Mouse (Mus musculus) frontal cortex, adult (tissue): ENCODE results near the gene Paics.
A peak's percentile ranks its signal among the peaks of the same experiment; 100 is the strongest.
"Not testable (repeated sequence)": the region's sequence is repeated elsewhere in the genome, so short reads cannot be mapped to it uniquely, and the experiment has no call there.

ENCODE experiments used
- ATAC-seq: cut with Nextera tagmentation; 2 replicates; pipeline ENCODE4 v1.9.2; 2017; ENCODE audit warnings: mild to moderate bottlenecking, moderate library complexity, mixed read lengths; ENCODE audit not compliant: low TSS enrichment

Paics gene

DNA sequence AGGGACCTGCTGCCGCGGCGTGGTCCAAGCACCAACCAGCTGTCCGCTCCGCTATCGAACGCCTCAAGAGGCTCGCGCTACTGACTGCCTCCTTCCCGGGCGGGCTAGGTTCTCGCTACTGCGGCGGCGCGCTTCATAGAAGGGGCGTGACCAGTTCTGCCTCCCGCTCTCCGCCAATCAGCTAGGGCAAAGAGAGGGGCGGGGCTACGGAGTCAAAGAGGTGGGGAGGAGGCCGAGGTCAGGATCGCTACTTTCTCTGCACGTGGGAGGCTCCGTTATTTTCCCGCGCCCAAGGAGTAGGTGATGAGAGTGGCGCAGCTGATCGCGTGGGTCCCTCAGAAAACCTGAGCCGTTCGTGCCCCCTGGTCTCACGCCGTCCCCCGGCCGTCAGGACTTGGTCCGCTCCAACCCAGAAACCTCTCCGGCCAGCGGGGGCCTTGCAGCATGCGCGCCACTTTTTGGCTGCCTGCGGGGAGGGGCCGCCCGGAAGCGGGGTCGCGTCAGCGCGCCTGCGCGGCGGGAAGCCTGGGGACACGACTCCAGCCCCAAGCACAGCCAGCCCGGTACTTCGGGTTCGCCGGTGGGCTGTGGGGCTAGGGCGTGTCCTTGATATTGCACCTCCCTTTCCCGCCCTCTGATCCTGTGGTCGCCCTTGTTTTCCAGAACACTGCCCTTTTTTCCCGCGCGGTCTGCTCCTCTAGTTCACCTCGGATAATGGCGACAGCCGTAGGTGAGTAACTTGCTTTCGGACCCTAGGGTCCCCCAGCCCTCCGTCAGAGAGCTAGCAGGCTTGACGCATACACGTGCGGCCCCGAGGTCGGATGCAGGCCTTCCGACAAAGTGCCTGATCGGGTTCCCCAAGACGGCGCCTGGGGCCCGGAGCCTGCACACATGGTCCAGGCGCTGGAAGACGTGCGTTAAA, at the start of gene Paics, which contains the start of gene Ppat:
Paics (plus strand) TSS at position 202 of the 922 bp plus-strand sequence.
Ppat (minus strand) TSS at position 473 of the 922 bp plus-strand sequence.
- ATAC-seq, result peak; percentile 90

DNA sequence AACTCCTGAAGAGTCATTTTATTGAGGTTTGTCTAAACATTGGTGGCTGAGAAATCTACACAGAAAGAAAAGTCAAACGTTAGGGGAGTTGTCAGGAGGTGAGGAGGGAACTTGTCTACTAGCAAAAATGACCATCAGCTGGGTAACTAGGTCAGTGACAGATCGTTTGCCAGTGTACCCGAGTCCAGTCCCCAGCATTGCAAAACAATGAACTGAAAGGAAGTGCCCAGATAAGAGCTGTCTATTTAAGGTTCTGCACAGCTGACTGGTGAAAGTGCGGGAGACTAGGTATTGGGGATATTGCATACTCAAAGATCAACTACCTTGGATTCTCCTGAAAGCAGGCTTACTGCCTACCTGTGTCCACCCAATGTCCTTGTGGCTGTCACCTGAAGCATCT, 49.0 kb upstream of the Paics start:
- no peak for ATAC-seq

- 0 out of 2 replicates have a peak, but pooled peaks have one; percentile 5 for ATAC-seq
Observed at GRCm38 (mm10) chr5:76904713-76905404, 46.2 kb upstream of the Paics start.

GRCm38 (mm10) chr5:76905405-76906154, 45.5 kb upstream of the Paics start, which contains the start of gene Aasdh:
Gene Aasdh, minus strand, starts transcription at chr5:76905514.
- ATAC-seq, result peak; percentile 93

- peak; percentile 7; the same call in 1 of the 2 replicates for ATAC-seq
Observed at GRCm38 (mm10) chr5:76906155-76906499, 45.0 kb upstream of the Paics start.

DNA sequence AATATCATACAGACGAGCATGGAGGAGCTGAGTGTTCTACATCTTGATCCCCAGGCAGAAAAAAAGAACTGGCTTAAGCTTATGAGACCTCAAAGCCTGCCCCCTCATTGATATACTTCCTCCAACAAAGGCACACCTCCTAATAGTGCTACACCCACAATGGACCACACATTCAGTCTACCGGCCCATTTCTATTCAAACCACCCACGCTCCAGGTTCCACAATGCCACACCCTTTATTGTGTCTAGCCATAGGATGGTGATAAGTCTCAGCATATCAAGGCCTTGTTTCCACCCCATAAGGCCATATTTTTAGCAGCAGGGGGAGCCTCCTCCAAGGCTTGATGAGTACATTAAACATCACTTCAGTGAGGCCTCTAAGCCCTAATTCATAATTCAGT, 40.3 kb upstream of the Paics start:
- ATAC-seq, result no peak

DNA sequence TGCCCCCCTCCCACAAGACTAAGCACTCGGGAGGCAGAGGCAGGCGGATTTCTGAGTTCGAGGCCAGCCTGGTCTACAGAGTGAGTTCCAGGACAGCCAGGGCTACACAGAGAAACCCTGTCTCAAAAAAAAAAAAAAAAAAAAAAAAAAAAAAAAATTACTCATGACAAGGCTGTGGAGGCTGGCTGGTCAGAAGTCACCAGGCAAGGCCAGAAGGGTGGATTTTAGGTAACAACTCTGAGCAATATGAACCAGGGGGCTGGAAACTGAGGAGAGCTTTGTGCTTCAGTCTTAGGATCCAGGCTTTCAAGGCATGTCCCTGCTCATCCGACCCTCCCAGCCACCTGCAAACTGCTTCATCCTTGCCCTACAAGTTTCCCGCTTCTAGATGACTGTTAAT, 38.6 kb upstream of the Paics start:
- ATAC-seq, result not testable (repeated sequence)

DNA sequence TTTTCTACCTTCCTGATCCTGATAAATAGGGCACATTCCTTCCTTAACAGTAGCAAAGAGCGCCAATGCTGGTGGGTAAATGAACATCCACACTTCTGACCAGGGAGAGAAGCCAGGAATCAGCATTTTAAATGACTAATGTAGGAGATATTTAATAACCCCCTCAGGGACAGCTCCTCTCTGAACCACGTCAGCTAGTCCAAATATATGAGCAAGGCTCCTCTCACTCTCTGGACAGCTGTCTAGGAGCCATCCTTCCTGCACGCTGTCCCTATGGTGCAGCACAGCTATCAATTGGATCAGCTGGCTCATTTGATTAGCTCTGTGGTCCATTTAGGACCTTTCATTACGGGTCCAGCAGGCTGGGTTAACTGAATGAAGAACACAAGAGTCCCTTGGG, 28.3 kb upstream of the Paics start:
- ATAC-seq, result no peak

DNA sequence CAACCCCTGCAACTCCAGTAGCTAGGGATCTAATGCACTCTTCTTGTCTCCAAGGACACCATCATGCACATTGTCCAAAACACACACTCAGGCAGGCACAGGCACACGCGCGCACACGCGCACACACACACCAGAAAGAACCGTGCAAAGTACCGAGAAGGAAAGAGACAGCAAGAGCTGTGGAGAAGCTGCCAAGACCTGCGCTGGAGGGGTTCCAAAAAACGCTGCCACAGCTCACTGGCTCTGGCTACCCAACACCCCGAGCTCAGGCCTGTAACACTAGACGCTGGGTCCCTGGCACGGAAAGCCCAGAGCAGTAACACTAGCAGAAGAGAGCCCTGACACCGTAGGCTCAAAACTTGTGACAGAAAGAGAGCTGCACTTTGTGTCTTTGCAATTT, 27.7 kb upstream of the Paics start:
- ATAC-seq, result peak; percentile 48

- ATAC-seq, result no peak
Observed at GRCm38 (mm10) chr5:76924296-76924695, 26.8 kb upstream of the Paics start.

DNA sequence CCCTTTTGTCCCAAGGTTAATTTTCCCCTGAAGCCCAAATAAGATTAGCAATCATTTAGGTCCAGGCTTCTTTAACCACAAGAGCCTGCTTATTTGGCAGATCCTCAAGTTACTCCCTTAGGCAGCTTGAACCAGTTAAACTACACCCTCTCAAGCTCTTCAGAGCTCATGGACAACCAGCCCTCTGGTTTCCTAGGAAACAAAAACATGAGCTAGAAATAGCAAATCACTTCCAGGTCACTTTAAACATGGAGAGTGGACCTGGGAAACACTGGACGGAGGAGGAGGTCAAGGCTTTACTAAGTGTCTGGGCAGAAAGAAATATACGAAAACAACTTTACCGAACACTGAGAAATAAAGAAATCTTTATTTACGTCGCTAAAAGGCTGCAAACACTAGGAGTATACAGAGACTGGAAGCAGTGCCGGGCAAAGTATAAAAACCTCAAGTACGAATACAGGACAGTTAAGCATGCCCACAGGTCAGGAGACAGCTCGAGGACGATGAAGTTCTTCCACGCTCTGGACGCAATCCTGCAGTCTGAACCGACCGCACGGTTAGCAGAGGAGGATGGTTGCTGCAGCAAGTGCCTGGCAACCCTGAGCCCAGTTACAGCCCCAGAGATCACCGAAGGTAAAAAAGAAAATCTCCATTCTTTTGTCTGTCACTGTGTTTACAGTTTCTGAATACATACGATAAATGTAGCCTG, 22.8 kb upstream of the Paics start:
- peak; percentile 81 for ATAC-seq

- peak; percentile 5; the same call in 1 of the 2 replicates for ATAC-seq
Observed at GRCm38 (mm10) chr5:76929180-76929877, 21.8 kb upstream of the Paics start.

DNA sequence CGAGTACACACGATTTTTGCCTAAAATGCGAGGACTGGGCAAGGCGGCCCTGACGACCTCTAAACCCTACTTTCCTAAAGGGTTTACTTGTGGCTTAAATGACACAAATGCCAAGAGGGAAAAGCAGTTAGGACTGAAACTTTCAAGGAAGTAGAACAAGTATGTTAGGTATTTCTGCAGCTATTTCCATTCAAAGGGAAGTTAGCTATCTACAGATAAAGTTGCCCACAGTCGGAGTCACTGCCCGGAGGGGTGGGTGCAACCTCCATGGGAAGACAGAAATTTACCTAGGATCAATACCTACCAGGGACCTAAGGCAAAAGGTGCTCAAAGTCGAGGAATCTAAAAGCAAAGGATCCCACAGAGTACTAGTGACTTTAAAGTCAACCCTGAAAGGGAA, 11.4 kb upstream of the Paics start:
- no peak for ATAC-seq

- no peak for ATAC-seq
Observed at GRCm38 (mm10) chr5:76941975-76942374, 9.1 kb upstream of the Paics start.

DNA sequence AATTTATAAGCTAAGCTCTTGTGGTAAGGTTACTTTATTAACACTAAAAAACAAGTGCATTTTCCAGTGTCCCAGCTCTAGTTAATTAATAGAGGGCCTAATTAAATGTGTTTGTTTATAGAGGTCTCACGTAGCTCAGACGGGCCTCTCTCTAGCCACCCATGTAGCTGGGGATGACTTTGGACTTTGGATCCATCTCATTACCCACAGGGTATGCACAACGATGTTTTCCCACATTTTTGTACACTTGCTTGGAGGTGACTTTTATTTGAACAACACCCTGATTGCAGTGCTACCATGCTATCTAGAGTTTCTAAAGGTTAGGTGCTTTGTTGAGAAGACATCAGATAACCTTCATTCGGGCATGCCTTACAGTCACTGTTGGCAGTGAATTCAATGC, 8.6 kb upstream of the Paics start:
- no peak for ATAC-seq

DNA sequence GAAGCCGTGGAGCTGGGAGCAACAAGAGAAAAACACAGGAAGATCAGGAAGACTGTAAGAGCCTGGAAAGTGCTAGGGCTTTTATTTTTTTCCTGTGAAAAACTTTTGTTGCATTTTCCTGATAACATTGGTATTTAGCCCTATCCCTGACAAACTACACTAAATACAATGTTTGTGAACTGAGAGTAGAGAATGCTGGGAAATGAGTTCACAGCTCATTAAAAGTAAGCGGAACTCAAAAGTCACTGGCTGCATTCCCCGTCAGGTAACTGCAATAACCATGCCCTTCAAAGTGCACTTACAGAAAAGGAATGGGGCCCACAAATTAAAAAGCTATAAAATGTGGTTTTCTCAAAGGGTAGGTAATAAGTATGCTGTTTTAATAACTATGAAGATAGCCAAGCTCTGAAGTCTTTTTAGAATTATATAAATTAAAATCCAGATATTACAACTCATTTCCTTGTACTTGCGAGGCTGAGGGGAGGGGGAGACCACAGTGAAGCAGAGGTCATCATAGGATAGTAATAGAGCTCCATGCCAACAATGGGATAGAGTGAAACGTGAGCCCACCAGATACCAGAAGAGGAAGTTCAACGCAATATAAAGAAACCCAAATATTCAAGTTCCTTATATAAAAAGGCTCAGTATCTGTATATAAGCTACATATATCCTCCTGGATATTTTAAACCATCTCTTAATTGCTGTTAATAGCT, 6.0 kb upstream of the Paics start:
- no peak for ATAC-seq

GRCm38 (mm10) chr5:76945678-76946033, 5.5 kb upstream of the Paics start:
- 0 out of 2 replicates have a peak, but pooled peaks have one; percentile 9 for ATAC-seq

DNA sequence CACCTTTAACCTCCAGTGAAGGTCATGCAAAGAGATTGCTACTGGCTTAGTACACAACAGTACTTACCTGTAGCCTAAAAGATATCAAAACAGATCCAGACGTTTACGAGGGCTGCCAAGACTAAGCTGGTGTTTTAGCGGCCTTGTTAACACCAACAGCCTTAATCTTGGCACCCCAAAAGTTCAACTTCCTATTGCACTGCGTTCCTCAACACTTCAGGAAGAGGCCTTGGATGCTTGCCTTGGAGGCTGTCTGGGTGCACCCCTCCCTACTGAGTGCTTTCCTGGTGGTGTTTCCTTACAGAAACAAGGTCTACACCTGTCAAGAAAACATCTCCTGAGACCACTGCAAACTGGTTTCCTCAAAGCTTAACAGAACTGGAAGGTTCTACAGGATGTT, 4.0 kb upstream of the Paics start:
- ATAC-seq, result no peak

- ATAC-seq, result no peak
Observed at GRCm38 (mm10) chr5:76947758-76948157, 3.3 kb upstream of the Paics start.
